Mouse (Mus musculus): ENCODE data around the gene Fermt1. TPM values are rescaled to one million over a fixed set of nuclear protein-coding genes. Genes with fewer than 3 reads are reported as not detected.

The Fermt1 gene
- not detected in 2 replicates for polyA plus RNA-seq (2014; fragmentation: Nextera tagmentation; extraction: Ambion mirVana)

- no peaks in the 10 kb centered on the region for H3K9me3 ChIP-seq (replicated peaks; ENCODE audit: control insufficient read depth, low read length)
- WGBS = 3% methylated on average over 37 of the region's 37 CpGs
- peak; percentile 71; the same call in 1 of the 2 replicates for ATAC-seq
- H3K4me1 ChIP-seq (ENCODE audit: control insufficient read depth, insufficient read depth, low read length) = no peaks in the 10 kb centered on the region
- H3K4me3 ChIP-seq (ENCODE audit: low read depth, low read length) = peak within 1 kb of the TSS; percentile 23
- DNase-seq (ENCODE audit: low spot score) = peak; percentile 23
- H3K4me2 ChIP-seq (ENCODE audit: low read length) = peak within 1 kb of the TSS; percentile 49
- H3K9ac ChIP-seq (ENCODE audit: low read length) = peak within 1 kb of the TSS; percentile 29
- no peaks in the 10 kb centered on the region for H3K36me3 ChIP-seq (ENCODE audit: control insufficient read depth, insufficient read depth, low read length)
- peaks cover 38% of the 10 kb centered on the region for H3K27me3 ChIP-seq (replicated peaks; ENCODE audit: control insufficient read depth, insufficient read depth, low read length)
- H3K27ac ChIP-seq (ENCODE audit: low read depth, low read length) = no peak within 1 kb of the TSS
Observed at GRCm38 (mm10) chr2:132945326-132946207, at the start of gene Fermt1. Fermt1 (minus strand) TSS chr2:132945906.

- Histone ChIP-seq H3K9ac (ENCODE audit: low read length) (no peak overlapping the region), H3K4me3 (ENCODE audit: low read depth, low read length) (no peak overlapping the region), H3K4me1 (ENCODE audit: control insufficient read depth, insufficient read depth, low read length) (no peaks in the 10 kb centered on the region), H3K27ac (ENCODE audit: low read depth, low read length) (no peak overlapping the region), H3K9me3 (replicated peaks; ENCODE audit: control insufficient read depth, low read length) (no peaks in the 10 kb centered on the region), H3K36me3 (ENCODE audit: control insufficient read depth, insufficient read depth, low read length) (no peaks in the 10 kb centered on the region), H3K4me2 (ENCODE audit: low read length) (no peak overlapping the region), H3K27me3 (replicated peaks; ENCODE audit: control insufficient read depth, insufficient read depth, low read length) (no peaks in the 10 kb centered on the region)
- no peak for ATAC-seq
- WGBS = 79% methylated on average over 9 of the region's 9 CpGs
- no peak for DNase-seq (ENCODE audit: low spot score)
Observed at GRCm38 (mm10) chr2:132992659-132993531, 47.2 kb upstream of the Fermt1 start.

GRCm38 (mm10) chr2:132989778-132990564 is 44.3 kb upstream of the Fermt1 start:
- no peak for DNase-seq (ENCODE audit: low spot score)
- Histone ChIP-seq H3K4me2 (ENCODE audit: low read length) (no peak overlapping the region), H3K4me3 (ENCODE audit: low read depth, low read length) (no peak overlapping the region), H3K9ac (ENCODE audit: low read length) (no peak overlapping the region), H3K27ac (ENCODE audit: low read depth, low read length) (no peak overlapping the region), H3K9me3 (replicated peaks; ENCODE audit: control insufficient read depth, low read length) (no peaks in the 10 kb centered on the region), H3K4me1 (ENCODE audit: control insufficient read depth, insufficient read depth, low read length) (no peaks in the 10 kb centered on the region), H3K27me3 (replicated peaks; ENCODE audit: control insufficient read depth, insufficient read depth, low read length) (no peaks in the 10 kb centered on the region), H3K36me3 (ENCODE audit: control insufficient read depth, insufficient read depth, low read length) (no peaks in the 10 kb centered on the region)
- no peak for ATAC-seq
- WGBS = 80% methylated on average over 11 of the region's 11 CpGs

- H3K27ac ChIP-seq (ENCODE audit: low read depth, low read length) = no peak overlapping the region
- H3K9ac ChIP-seq (ENCODE audit: low read length) = no peak overlapping the region
- 86% methylated on average over 2 of the region's 2 CpGs for WGBS
Observed at GRCm38 (mm10) chr2:132973346-132973745, 27.6 kb upstream of the Fermt1 start.

GRCm38 (mm10) chr2:132970772-132971173 is 25.1 kb upstream of the Fermt1 start:
- Histone ChIP-seq H3K4me1 (ENCODE audit: control insufficient read depth, insufficient read depth, low read length) (no peaks in the 10 kb centered on the region), H3K36me3 (ENCODE audit: control insufficient read depth, insufficient read depth, low read length) (no peaks in the 10 kb centered on the region), H3K4me2 (ENCODE audit: low read length) (no peak overlapping the region), H3K9me3 (replicated peaks; ENCODE audit: control insufficient read depth, low read length) (no peaks in the 10 kb centered on the region), H3K4me3 (ENCODE audit: low read depth, low read length) (no peak overlapping the region), H3K9ac (ENCODE audit: low read length) (no peak overlapping the region), H3K27ac (ENCODE audit: low read depth, low read length) (no peak overlapping the region), H3K27me3 (replicated peaks; ENCODE audit: control insufficient read depth, insufficient read depth, low read length) (no peaks in the 10 kb centered on the region)
- 35% methylated on average over 4 of the region's 4 CpGs for WGBS
- DNase-seq (ENCODE audit: low spot score) = peak; percentile 82
- peak; percentile 74; the same call in 1 of the 2 replicates for ATAC-seq

More at GRCm38 (mm10) chr2:132973346-132973745, 27.6 kb upstream of the Fermt1 start:
- H3K27me3 ChIP-seq (replicated peaks; ENCODE audit: control insufficient read depth, insufficient read depth, low read length) = no peaks in the 10 kb centered on the region
- H3K4me3 ChIP-seq (ENCODE audit: low read depth, low read length) = no peak overlapping the region
- H3K36me3 ChIP-seq (ENCODE audit: control insufficient read depth, insufficient read depth, low read length) = no peaks in the 10 kb centered on the region
- no peak for ATAC-seq
- no peaks in the 10 kb centered on the region for H3K4me1 ChIP-seq (ENCODE audit: control insufficient read depth, insufficient read depth, low read length)
- H3K4me2 ChIP-seq (ENCODE audit: low read length) = no peak overlapping the region
- no peaks in the 10 kb centered on the region for H3K9me3 ChIP-seq (replicated peaks; ENCODE audit: control insufficient read depth, low read length)
- no peak for DNase-seq (ENCODE audit: low spot score)

GRCm38 (mm10) chr2:132957786-132958185 is 12.1 kb upstream of the Fermt1 start:
- WGBS = 69% methylated on average over 1 of the region's 1 CpGs
- no peaks in the 10 kb centered on the region for H3K27me3 ChIP-seq (replicated peaks; ENCODE audit: control insufficient read depth, insufficient read depth, low read length)
- H3K4me2 ChIP-seq (ENCODE audit: low read length) = no peak overlapping the region
- H3K4me1 ChIP-seq (ENCODE audit: control insufficient read depth, insufficient read depth, low read length) = no peaks in the 10 kb centered on the region
- no peaks in the 10 kb centered on the region for H3K36me3 ChIP-seq (ENCODE audit: control insufficient read depth, insufficient read depth, low read length)
- H3K27ac ChIP-seq (ENCODE audit: low read depth, low read length) = no peak overlapping the region
- DNase-seq (ENCODE audit: low spot score) (no peak), ATAC-seq (no peak)
- no peak overlapping the region for H3K4me3 ChIP-seq (ENCODE audit: low read depth, low read length)
- no peak overlapping the region for H3K9ac ChIP-seq (ENCODE audit: low read length)
- H3K9me3 ChIP-seq (replicated peaks; ENCODE audit: control insufficient read depth, low read length) = no peaks in the 10 kb centered on the region

- Histone ChIP-seq H3K4me3 (ENCODE audit: low read depth, low read length) (no peak overlapping the region), H3K27me3 (replicated peaks; ENCODE audit: control insufficient read depth, insufficient read depth, low read length) (no peaks in the 10 kb centered on the region), H3K4me2 (ENCODE audit: low read length) (no peak overlapping the region), H3K9ac (ENCODE audit: low read length) (no peak overlapping the region), H3K9me3 (replicated peaks; ENCODE audit: control insufficient read depth, low read length) (no peaks in the 10 kb centered on the region), H3K27ac (ENCODE audit: low read depth, low read length) (no peak overlapping the region), H3K4me1 (ENCODE audit: control insufficient read depth, insufficient read depth, low read length) (no peaks in the 10 kb centered on the region; the same call in 1 of the 2 replicates), H3K36me3 (ENCODE audit: control insufficient read depth, insufficient read depth, low read length) (no peaks in the 10 kb centered on the region)
- peak; percentile 44; the same call in 1 of the 2 replicates for ATAC-seq
- WGBS = 3% methylated on average over 8 of the region's 8 CpGs
- DNase-seq (ENCODE audit: low spot score) = peak; percentile 69
Observed at GRCm38 (mm10) chr2:132952197-132952596, 6.5 kb upstream of the Fermt1 start.

- DNase-seq (ENCODE audit: low spot score) (no peak), ATAC-seq (no peak)
- Histone ChIP-seq H3K9me3 (replicated peaks; ENCODE audit: control insufficient read depth, low read length) (no peaks in the 10 kb centered on the region), H3K27me3 (replicated peaks; ENCODE audit: control insufficient read depth, insufficient read depth, low read length) (peaks cover 33% of the 10 kb centered on the region), H3K27ac (ENCODE audit: low read depth, low read length) (no peak overlapping the region), H3K4me2 (ENCODE audit: low read length) (no peak overlapping the region), H3K4me3 (ENCODE audit: low read depth, low read length) (no peak overlapping the region), H3K36me3 (ENCODE audit: control insufficient read depth, insufficient read depth, low read length) (no peaks in the 10 kb centered on the region), H3K9ac (ENCODE audit: low read length) (no peak overlapping the region), H3K4me1 (ENCODE audit: control insufficient read depth, insufficient read depth, low read length) (no peaks in the 10 kb centered on the region; the same call in 1 of the 2 replicates)
- 76% methylated on average over 7 of the region's 7 CpGs for WGBS
Observed at GRCm38 (mm10) chr2:132948174-132948573, 2.5 kb upstream of the Fermt1 start.

Data from forebrain, embryonic 14.5 days (tissue).